Mouse (Mus musculus): ENCODE results near the gene Calhm3.

DNA sequence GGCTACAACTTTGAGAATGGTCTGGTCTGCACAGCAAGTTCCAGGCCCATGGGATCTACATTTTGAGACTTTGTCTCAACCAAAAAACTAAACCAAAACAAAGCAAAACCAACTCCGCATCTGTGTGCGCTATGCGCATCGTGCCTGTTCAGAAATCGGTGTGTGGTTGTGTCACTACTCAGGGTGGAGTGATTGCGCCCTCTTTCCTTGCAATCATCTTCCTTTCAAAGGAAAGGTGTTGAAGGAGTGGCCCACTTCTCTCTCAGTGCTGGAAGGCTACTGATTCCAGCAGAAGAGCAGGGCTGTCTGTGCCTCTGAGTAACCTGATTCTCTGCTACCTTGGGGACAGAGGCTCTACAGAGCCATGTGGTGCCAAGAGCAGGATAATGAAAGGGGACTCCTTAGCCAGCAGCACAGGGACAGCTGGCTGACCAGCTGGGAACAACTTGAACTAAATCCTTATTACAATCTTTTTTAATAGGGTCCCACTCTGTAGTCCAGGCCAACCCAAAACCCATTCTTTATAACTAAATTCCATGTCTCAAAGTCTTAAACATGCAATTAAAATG lies 5.7 kb upstream of the Calhm3 start:
- no peak for TF ChIP-seq CTCF (IDR thresholded peaks at IDR 0.05; ENCODE audit: borderline replicate concordance, insufficient read depth, low read length)
- TF ChIP-seq POLR2A (IDR thresholded peaks at IDR 0.05; ENCODE audit: low read depth, low read length) = no peak

Data from embryonic fibroblast, embryonic 13.5 days (primary cell).